Mouse (Mus musculus): ENCODE measurements at regions not wholly inside any gene's neighbourhood (a gene's known extent, or its start where the extent isn't known, plus 50 kb on each side); places are given as distances from the start of the nearest gene placed in this dataset.

DNA sequence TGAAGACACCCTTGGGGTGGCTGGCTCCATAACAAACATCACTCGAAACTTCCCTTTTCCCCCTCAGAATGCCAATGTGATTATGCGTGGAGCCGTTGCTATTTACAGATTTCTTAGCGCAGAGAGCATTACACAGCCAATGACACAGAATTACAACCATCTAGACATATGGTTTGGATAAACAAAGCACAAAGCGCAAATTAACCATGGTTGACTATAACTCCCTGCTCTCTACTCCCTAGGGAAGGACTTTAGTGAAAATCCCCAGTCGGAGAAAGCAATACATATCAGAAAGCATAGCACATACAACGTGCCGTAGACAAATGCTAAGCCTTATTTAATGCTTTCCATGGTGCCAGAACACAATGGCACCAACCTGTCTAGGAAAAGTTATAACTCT is 131.8 kb downstream of the Tshz3 start:
- no peak overlapping the region for H3K9ac ChIP-seq (ENCODE audit: low read length)
- no peaks in the 10 kb centered on the region for H3K27me3 ChIP-seq (ENCODE audit: control insufficient read depth, insufficient read depth, low read length)
- DNase-seq (ENCODE audit: low spot score) (no peak), ATAC-seq (ENCODE audit: insufficient read depth, low FRiP score, low TSS enrichment) (no peak)
- H3K4me1 ChIP-seq (ENCODE audit: control insufficient read depth, insufficient read depth, low read length) = no peaks in the 10 kb centered on the region
- WGBS = 88% methylated on average over 8 of the region's 8 CpGs
- no peak overlapping the region for H3K4me3 ChIP-seq (ENCODE audit: low read depth, low read length)
- no peaks in the 10 kb centered on the region for H3K36me3 ChIP-seq (ENCODE audit: control insufficient read depth, insufficient read depth, low read length)
- H3K9me3 ChIP-seq (ENCODE audit: control insufficient read depth, low read length) = no peaks in the 10 kb centered on the region
- H3K4me2 ChIP-seq (ENCODE audit: low read depth) = no peak overlapping the region
- H3K27ac ChIP-seq (ENCODE audit: low read depth, low read length) = no peak overlapping the region

DNA sequence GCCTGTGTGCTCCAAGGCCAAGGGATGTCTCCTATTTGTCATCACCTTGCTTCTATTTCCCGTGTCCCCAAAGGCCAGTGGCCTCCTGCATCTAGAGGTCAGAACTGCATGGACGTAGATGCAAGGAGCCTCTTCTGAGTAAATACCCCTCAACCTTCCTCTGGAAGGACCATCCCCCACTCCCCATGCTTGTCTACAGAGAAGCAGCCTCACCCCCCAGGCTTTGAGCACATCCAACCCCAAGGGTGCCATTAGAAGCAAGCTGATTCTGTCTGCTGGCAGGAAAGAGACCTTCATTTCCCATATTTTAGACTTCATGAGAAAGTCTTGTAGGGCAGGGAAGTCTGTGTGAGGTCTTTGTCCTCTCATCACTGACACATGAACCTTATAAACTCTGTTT is 132.2 kb downstream of the Tshz3 start:
- no peak for DNase-seq (ENCODE audit: low spot score)
- Histone ChIP-seq H3K9ac (ENCODE audit: low read length) (no peak overlapping the region), H3K36me3 (ENCODE audit: control insufficient read depth, insufficient read depth, low read length) (no peaks in the 10 kb centered on the region), H3K27me3 (ENCODE audit: control insufficient read depth, insufficient read depth, low read length) (no peaks in the 10 kb centered on the region), H3K4me2 (ENCODE audit: low read depth) (no peak overlapping the region), H3K4me1 (ENCODE audit: control insufficient read depth, insufficient read depth, low read length) (no peaks in the 10 kb centered on the region), H3K4me3 (ENCODE audit: low read depth, low read length) (no peak overlapping the region), H3K9me3 (ENCODE audit: control insufficient read depth, low read length) (no peaks in the 10 kb centered on the region), H3K27ac (ENCODE audit: low read depth, low read length) (no peak overlapping the region)
- WGBS = 82% methylated on average over 2 of the region's 2 CpGs
- no peak for ATAC-seq (ENCODE audit: insufficient read depth, low FRiP score, low TSS enrichment)

DNA sequence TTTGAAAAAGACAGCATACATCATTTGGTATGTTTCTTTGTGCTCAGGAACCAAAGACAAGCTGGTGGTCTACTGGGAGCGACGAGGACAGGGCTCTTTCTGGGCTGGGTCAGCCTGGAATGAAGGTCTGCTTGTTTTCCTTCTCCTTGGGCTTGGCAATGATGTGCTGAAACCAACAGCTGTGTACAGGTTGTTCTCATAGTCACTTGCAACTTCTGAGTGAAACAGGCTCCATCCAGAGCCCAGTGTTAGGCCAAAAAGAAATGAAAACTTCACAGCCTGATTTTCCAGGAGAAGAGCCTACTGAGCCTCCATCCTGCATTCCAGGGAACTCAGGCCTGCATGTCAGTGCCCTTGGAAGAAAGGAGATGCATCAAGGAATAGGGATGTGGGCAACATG is 150.4 kb downstream of the Tshz3 start:
- no peak overlapping the region for H3K4me2 ChIP-seq (ENCODE audit: low read depth)
- no peak overlapping the region for H3K4me3 ChIP-seq (ENCODE audit: low read depth, low read length)
- ATAC-seq (ENCODE audit: insufficient read depth, low FRiP score, low TSS enrichment) (no peak), DNase-seq (ENCODE audit: low spot score) (no peak)
- H3K27ac ChIP-seq (ENCODE audit: low read depth, low read length) = no peak overlapping the region
- WGBS = 79% methylated on average over 2 of the region's 2 CpGs
- no peaks in the 10 kb centered on the region for H3K36me3 ChIP-seq (ENCODE audit: control insufficient read depth, insufficient read depth, low read length)
- no peaks in the 10 kb centered on the region for H3K9me3 ChIP-seq (ENCODE audit: control insufficient read depth, low read length)
- H3K9ac ChIP-seq (ENCODE audit: low read length) = no peak overlapping the region
- no peaks in the 10 kb centered on the region for H3K27me3 ChIP-seq (ENCODE audit: control insufficient read depth, insufficient read depth, low read length)
- 0 out of 2 replicates have a peak, but pooled peaks cover 3% of the 10 kb centered on the region for H3K4me1 ChIP-seq (ENCODE audit: control insufficient read depth, insufficient read depth, low read length)

DNA sequence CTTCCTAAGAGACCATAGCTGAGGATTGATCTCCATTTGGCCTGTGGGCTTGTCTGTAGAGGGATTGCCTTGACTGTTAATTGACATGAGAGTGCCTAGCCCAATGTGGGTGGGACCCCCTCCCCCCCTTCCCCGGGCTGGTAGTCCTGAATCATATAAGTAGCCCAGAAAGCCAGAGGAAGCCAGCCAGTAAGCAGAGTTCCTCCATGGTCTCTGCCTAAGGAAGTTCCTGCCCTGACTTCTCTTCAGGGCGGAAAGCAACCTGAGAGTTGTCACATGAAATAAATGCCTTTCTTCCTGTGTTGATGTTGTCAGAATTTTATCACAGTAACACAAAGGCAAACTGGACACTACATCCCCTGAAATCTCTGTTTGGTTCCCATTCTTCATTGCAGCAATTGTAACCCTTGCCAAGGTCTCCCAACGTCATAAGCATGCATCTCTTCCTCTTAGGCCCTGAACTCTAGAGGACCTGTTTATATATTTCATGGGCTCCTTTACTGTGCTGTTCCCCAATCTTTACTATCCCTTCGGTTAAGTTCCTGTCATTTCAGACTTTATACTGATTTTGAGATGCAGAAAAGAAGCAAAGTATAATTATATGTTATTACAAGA is 153.5 kb downstream of the Tshz3 start:
- Histone ChIP-seq H3K27ac (ENCODE audit: low read depth, low read length) (no peak overlapping the region), H3K9me3 (ENCODE audit: control insufficient read depth, low read length) (no peaks in the 10 kb centered on the region), H3K36me3 (ENCODE audit: control insufficient read depth, insufficient read depth, low read length) (no peaks in the 10 kb centered on the region), H3K4me2 (ENCODE audit: low read depth) (no peak overlapping the region), H3K4me1 (ENCODE audit: control insufficient read depth, insufficient read depth, low read length) (0 out of 2 replicates have a peak, but pooled peaks cover 3% of the 10 kb centered on the region), H3K27me3 (ENCODE audit: control insufficient read depth, insufficient read depth, low read length) (no peaks in the 10 kb centered on the region), H3K4me3 (ENCODE audit: low read depth, low read length) (no peak overlapping the region), H3K9ac (ENCODE audit: low read length) (no peak overlapping the region)
- DNase-seq (ENCODE audit: low spot score) (no peak), ATAC-seq (ENCODE audit: insufficient read depth, low FRiP score, low TSS enrichment) (no peak)
- 89% methylated on average over 4 of the region's 4 CpGs for WGBS

DNA sequence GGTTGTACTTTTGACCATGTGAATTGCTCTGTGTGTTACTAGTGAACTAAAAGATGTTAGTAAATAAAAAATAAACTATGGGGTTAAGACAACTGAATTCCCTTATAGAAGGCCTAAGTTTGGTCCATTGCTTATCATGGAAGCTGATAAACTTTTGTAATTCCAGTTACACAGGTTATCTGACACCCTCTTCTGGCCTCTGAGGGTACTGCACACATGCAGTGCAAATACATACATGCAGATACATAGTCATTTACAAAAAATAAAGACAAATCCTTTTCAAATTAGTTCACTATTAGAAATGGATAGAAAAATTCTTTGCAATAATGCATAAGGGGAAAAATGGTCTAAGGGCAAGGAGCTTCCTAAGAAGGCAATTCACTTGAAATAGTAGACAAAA is 156.4 kb downstream of the Tshz3 start:
- Histone ChIP-seq H3K36me3 (ENCODE audit: control insufficient read depth, insufficient read depth, low read length) (no peaks in the 10 kb centered on the region), H3K9me3 (ENCODE audit: control insufficient read depth, low read length) (no peaks in the 10 kb centered on the region), H3K9ac (ENCODE audit: low read length) (no peak overlapping the region), H3K4me3 (ENCODE audit: low read depth, low read length) (no peak overlapping the region), H3K27me3 (ENCODE audit: control insufficient read depth, insufficient read depth, low read length) (no peaks in the 10 kb centered on the region), H3K27ac (ENCODE audit: low read depth, low read length) (no peak overlapping the region), H3K4me2 (ENCODE audit: low read depth) (no peak overlapping the region), H3K4me1 (ENCODE audit: control insufficient read depth, insufficient read depth, low read length) (no peaks in the 10 kb centered on the region)
- DNase-seq (ENCODE audit: low spot score) = no peak
- ATAC-seq (ENCODE audit: insufficient read depth, low FRiP score, low TSS enrichment) = no peak

DNA sequence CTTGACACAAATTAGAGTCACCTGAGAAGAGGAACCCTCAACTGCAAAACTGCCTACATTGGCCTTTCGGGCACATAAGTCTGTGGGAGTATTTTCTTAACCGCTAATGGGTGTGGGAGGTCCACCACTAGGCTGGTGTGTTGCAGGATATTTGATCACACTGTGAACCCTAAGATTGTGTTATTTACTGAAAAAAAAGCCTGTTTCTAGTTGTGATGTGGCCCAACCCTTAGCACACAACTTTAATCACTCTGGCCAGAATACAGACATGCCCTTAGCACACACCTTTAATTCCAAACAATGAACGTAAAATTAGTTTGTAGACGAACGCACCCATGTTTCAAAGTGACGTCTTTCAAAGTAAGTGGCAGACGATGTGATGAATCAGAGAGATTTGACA is 161.5 kb downstream of the Tshz3 start:
- H3K4me2 ChIP-seq (ENCODE audit: low read depth) = no peak overlapping the region
- no peak overlapping the region for H3K27ac ChIP-seq (ENCODE audit: low read depth, low read length)
- no peaks in the 10 kb centered on the region for H3K27me3 ChIP-seq (ENCODE audit: control insufficient read depth, insufficient read depth, low read length)
- WGBS = 91% methylated on average over 7 of the region's 7 CpGs
- no peak for ATAC-seq (ENCODE audit: insufficient read depth, low FRiP score, low TSS enrichment)
- H3K36me3 ChIP-seq (ENCODE audit: control insufficient read depth, insufficient read depth, low read length) = no peaks in the 10 kb centered on the region
- H3K9ac ChIP-seq (ENCODE audit: low read length) = no peak overlapping the region
- H3K4me3 ChIP-seq (ENCODE audit: low read depth, low read length) = no peak overlapping the region
- no peaks in the 10 kb centered on the region for H3K4me1 ChIP-seq (ENCODE audit: control insufficient read depth, insufficient read depth, low read length)
- no peak for DNase-seq (ENCODE audit: low spot score)
- no peaks in the 10 kb centered on the region for H3K9me3 ChIP-seq (ENCODE audit: control insufficient read depth, low read length)

DNA sequence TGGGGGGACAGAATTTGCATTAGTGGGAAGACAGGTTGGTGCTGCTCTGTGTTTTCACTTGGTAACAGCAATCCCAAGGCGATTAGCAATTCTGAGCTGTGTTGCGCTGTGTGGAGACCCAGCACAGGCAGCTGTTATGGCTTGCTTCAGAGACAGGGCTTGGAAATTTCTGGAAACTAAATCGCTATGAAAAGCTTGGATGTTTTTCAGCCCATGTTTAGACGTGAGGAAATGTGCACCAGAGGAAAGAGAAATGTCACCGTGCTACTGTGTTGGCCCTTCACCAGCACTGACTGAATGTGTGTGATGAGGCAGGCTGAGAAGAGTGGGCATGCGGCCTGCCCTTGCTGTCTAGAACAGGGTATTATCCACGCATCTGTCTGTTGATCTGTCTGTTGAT is 164.6 kb downstream of the Tshz3 start:
- Histone ChIP-seq H3K9me3 (ENCODE audit: control insufficient read depth, low read length) (no peaks in the 10 kb centered on the region), H3K4me3 (ENCODE audit: low read depth, low read length) (no peak overlapping the region), H3K27ac (ENCODE audit: low read depth, low read length) (no peak overlapping the region), H3K4me1 (ENCODE audit: control insufficient read depth, insufficient read depth, low read length) (no peaks in the 10 kb centered on the region), H3K9ac (ENCODE audit: low read length) (no peak overlapping the region), H3K27me3 (ENCODE audit: control insufficient read depth, insufficient read depth, low read length) (no peaks in the 10 kb centered on the region), H3K36me3 (ENCODE audit: control insufficient read depth, insufficient read depth, low read length) (no peaks in the 10 kb centered on the region), H3K4me2 (ENCODE audit: low read depth) (no peak overlapping the region)
- WGBS = 90% methylated on average over 7 of the region's 7 CpGs
- no peak for DNase-seq (ENCODE audit: low spot score)
- ATAC-seq (ENCODE audit: insufficient read depth, low FRiP score, low TSS enrichment) = no peak

DNA sequence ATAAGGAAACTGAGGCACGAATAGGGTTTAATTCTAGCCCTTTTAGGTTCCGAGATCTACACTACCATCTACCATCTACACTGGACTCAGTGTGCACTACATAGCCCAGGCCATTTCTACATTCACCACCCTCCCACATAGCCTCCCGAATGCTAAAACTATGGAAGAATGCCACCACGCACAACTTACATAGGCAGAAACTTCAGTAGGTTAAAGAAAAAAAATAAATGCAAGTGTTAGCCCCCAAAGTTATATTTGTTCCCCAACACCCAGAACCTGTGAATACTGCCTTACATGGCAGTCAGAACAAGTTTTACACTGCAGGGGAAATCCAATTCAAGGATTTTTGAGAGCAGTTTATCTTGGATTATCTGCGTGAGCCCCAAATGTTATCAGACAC is 165.8 kb downstream of the Tshz3 start:
- 91% methylated on average over 5 of the region's 5 CpGs for WGBS
- Histone ChIP-seq H3K27ac (ENCODE audit: low read depth, low read length) (no peak overlapping the region), H3K9ac (ENCODE audit: low read length) (no peak overlapping the region), H3K36me3 (ENCODE audit: control insufficient read depth, insufficient read depth, low read length) (no peaks in the 10 kb centered on the region), H3K4me3 (ENCODE audit: low read depth, low read length) (no peak overlapping the region), H3K27me3 (ENCODE audit: control insufficient read depth, insufficient read depth, low read length) (no peaks in the 10 kb centered on the region), H3K4me2 (ENCODE audit: low read depth) (no peak overlapping the region), H3K4me1 (ENCODE audit: control insufficient read depth, insufficient read depth, low read length) (no peaks in the 10 kb centered on the region), H3K9me3 (ENCODE audit: control insufficient read depth, low read length) (no peaks in the 10 kb centered on the region)
- DNase-seq (ENCODE audit: low spot score) (no peak), ATAC-seq (ENCODE audit: insufficient read depth, low FRiP score, low TSS enrichment) (no peak)

DNA sequence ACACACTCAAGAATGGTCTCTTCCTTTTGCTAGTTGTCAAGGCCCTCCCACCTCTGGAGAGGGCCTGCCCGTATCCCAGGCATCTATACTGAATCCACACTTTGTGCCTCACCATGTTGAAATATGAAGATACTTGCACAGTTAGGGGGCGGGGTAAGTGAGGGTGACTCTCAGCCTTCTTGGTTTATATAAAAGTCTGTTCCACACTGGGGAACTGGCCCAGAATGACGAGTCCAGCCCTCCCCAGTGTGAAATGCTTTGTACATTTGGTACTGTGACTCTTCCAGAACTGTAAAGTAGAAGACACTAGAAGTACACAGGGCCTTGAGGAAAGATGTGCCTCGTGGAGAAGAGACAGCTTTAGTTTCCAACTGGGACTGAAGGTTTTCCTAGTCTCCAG is 166.8 kb downstream of the Tshz3 start:
- 80% methylated on average over 4 of the region's 4 CpGs for WGBS
- Histone ChIP-seq H3K4me2 (ENCODE audit: low read depth) (no peak overlapping the region), H3K4me1 (ENCODE audit: control insufficient read depth, insufficient read depth, low read length) (no peaks in the 10 kb centered on the region), H3K9ac (ENCODE audit: low read length) (no peak overlapping the region), H3K9me3 (ENCODE audit: control insufficient read depth, low read length) (no peaks in the 10 kb centered on the region), H3K4me3 (ENCODE audit: low read depth, low read length) (no peak overlapping the region), H3K27ac (ENCODE audit: low read depth, low read length) (no peak overlapping the region), H3K36me3 (ENCODE audit: control insufficient read depth, insufficient read depth, low read length) (no peaks in the 10 kb centered on the region), H3K27me3 (ENCODE audit: control insufficient read depth, insufficient read depth, low read length) (no peaks in the 10 kb centered on the region)
- DNase-seq (ENCODE audit: low spot score) = no peak
- no peak for ATAC-seq (ENCODE audit: insufficient read depth, low FRiP score, low TSS enrichment)

All from neural tube, embryonic 11.5 days (tissue).